Mouse (Mus musculus) hindbrain, embryonic 12.5 days (tissue): ENCODE measurements at regions not wholly inside any gene's neighbourhood (a gene's known extent, or its start where the extent isn't known, plus 50 kb on each side); places are given as distances from the start of the nearest gene placed in this dataset.
A peak's percentile ranks its signal among the peaks of the same experiment; 100 is the strongest.

Source experiments
- ATAC-seq: fragments of 200-750 bp; cut with Nextera tagmentation; 2 replicates; pipeline ENCODE4 v1.8.0; 2017; ENCODE audit warnings: moderate TSS enrichment; ENCODE audit not compliant: low FRiP score
- H3K27ac ChIP-seq: fragments of 300-500 bp; sonication (generic); 2 replicates; pipeline ENCODE4 v1.5.1; 2016; ENCODE audit warnings: mild to moderate bottlenecking
- H3K27me3 ChIP-seq: fragments of 300-500 bp; sonication (generic); 2 replicates; pipeline ENCODE4 v1.6.1; 2016; ENCODE audit warnings: mild to moderate bottlenecking
- H3K36me3 ChIP-seq: fragments of 300-500 bp; sonication (generic); 2 replicates; pipeline ENCODE4 v1.6.1; 2016; ENCODE audit warnings: mild to moderate bottlenecking
- H3K4me1 ChIP-seq: fragments of 300-500 bp; sonication (generic); 2 replicates; pipeline ENCODE4 v1.6.1; 2016
- H3K4me2 ChIP-seq: fragments of 300-500 bp; sonication (generic); replicated peaks from 2 replicates; pipeline ENCODE4 v1.6.1; 2016; ENCODE audit warnings: mild to moderate bottlenecking
- H3K4me3 ChIP-seq: fragments of 300-500 bp; sonication (generic); 2 replicates; pipeline ENCODE4 v1.5.1; 2016; ENCODE audit warnings: mild to moderate bottlenecking
- H3K9ac ChIP-seq: fragments of 300-500 bp; sonication (generic); 2 replicates; pipeline ENCODE4 v1.6.1; 2016; ENCODE audit warnings: mild to moderate bottlenecking, moderate library complexity
- H3K9me3 ChIP-seq: fragments of 300-500 bp; sonication (generic); replicated peaks from 2 replicates; pipeline ENCODE4 v1.6.1; 2016; ENCODE audit warnings: mild to moderate bottlenecking
- WGBS: fragments of 180-500 bp; shearing (Covaris S2); methylation state at CpG from one replicate; pipeline ENCODE4 v1.1.7; 2016; 5-methylcytosine and 5-hydroxymethylcytosine counted together

GRCm38 (mm10) chr4:54552864-54553618 lies 391.8 kb upstream of the Zfp462 start:
- no peaks in the 10 kb centered on the region for H3K36me3 ChIP-seq
- no peak overlapping the region for H3K27ac ChIP-seq
- H3K27me3 ChIP-seq, result no peaks in the 10 kb centered on the region
- H3K9ac ChIP-seq, result no peak overlapping the region
- 85% methylated on average over 7 of the region's 7 CpGs for WGBS
- H3K4me1 ChIP-seq, result no peaks in the 10 kb centered on the region
- no peak overlapping the region for H3K4me3 ChIP-seq
- ATAC-seq, result no peak
- no peaks in the 10 kb centered on the region for H3K9me3 ChIP-seq
- no peak overlapping the region for H3K4me2 ChIP-seq

GRCm38 (mm10) chr4:54563075-54563474 lies 381.8 kb upstream of the Zfp462 start:
- 93% methylated on average over 1 of the region's 1 CpGs for WGBS
- H3K27ac ChIP-seq, result no peak overlapping the region
- no peak overlapping the region for H3K9ac ChIP-seq
- no peaks in the 10 kb centered on the region for H3K27me3 ChIP-seq
- H3K9me3 ChIP-seq, result no peaks in the 10 kb centered on the region
- H3K36me3 ChIP-seq, result no peaks in the 10 kb centered on the region
- no peaks in the 10 kb centered on the region for H3K4me1 ChIP-seq
- no peak for ATAC-seq
- no peak overlapping the region for H3K4me2 ChIP-seq
- no peak overlapping the region for H3K4me3 ChIP-seq

- no peak overlapping the region for H3K9ac ChIP-seq
- no peak overlapping the region for H3K4me3 ChIP-seq
- H3K27ac ChIP-seq, result no peak overlapping the region
- ATAC-seq, result no peak
- H3K4me2 ChIP-seq, result no peak overlapping the region
- no peaks in the 10 kb centered on the region for H3K27me3 ChIP-seq
- H3K9me3 ChIP-seq, result no peaks in the 10 kb centered on the region; the same call in 1 of the 2 replicates
- no peaks in the 10 kb centered on the region for H3K36me3 ChIP-seq
- no peaks in the 10 kb centered on the region for H3K4me1 ChIP-seq
Observed at GRCm38 (mm10) chr4:54573185-54573584, 371.7 kb upstream of the Zfp462 start.

- 81% methylated on average over 6 of the region's 6 CpGs for WGBS
- H3K4me3 ChIP-seq, result no peak overlapping the region
- H3K4me1 ChIP-seq, result no peaks in the 10 kb centered on the region
- H3K4me2 ChIP-seq, result no peak overlapping the region
- no peak for ATAC-seq
- no peaks in the 10 kb centered on the region for H3K36me3 ChIP-seq
- H3K9me3 ChIP-seq, result no peaks in the 10 kb centered on the region
- no peak overlapping the region for H3K27ac ChIP-seq
- no peak overlapping the region for H3K9ac ChIP-seq
- no peaks in the 10 kb centered on the region for H3K27me3 ChIP-seq
Observed at GRCm38 (mm10) chr4:54587197-54587596, 357.7 kb upstream of the Zfp462 start.

- Histone ChIP-seq H3K4me1 (no peaks in the 10 kb centered on the region), H3K27ac (no peak overlapping the region), H3K4me2 (no peak overlapping the region), H3K4me3 (no peak overlapping the region), H3K27me3 (no peaks in the 10 kb centered on the region), H3K9me3 (no peaks in the 10 kb centered on the region), H3K36me3 (no peaks in the 10 kb centered on the region), H3K9ac (no peak overlapping the region)
- no peak for ATAC-seq
- WGBS, result 90% methylated on average over 6 of the region's 6 CpGs
Observed at GRCm38 (mm10) chr4:54588704-54589103, 356.1 kb upstream of the Zfp462 start.

GRCm38 (mm10) chr4:54601671-54602512 lies 343.0 kb upstream of the Zfp462 start:
- H3K27ac ChIP-seq, result peak overlapping the region; percentile 83
- peaks cover 9% of the 10 kb centered on the region for H3K4me1 ChIP-seq
- H3K4me2 ChIP-seq, result no peak overlapping the region
- no peaks in the 10 kb centered on the region for H3K9me3 ChIP-seq
- H3K4me3 ChIP-seq, result no peak overlapping the region
- 40% methylated on average over 15 of the region's 15 CpGs for WGBS
- no peaks in the 10 kb centered on the region for H3K36me3 ChIP-seq
- no peak overlapping the region for H3K9ac ChIP-seq
- no peaks in the 10 kb centered on the region for H3K27me3 ChIP-seq
- peak; percentile 85 for ATAC-seq

- no peaks in the 10 kb centered on the region for H3K9me3 ChIP-seq
- 82% methylated on average over 6 of the region's 6 CpGs for WGBS
- ATAC-seq, result no peak
- H3K4me1 ChIP-seq, result peaks cover 9% of the 10 kb centered on the region
- H3K4me2 ChIP-seq, result no peak overlapping the region
- H3K27me3 ChIP-seq, result no peaks in the 10 kb centered on the region
- H3K9ac ChIP-seq, result no peak overlapping the region
- H3K4me3 ChIP-seq, result no peak overlapping the region
- no peaks in the 10 kb centered on the region for H3K36me3 ChIP-seq
- peak overlapping the region; percentile 83 for H3K27ac ChIP-seq
Observed at GRCm38 (mm10) chr4:54602513-54603205, 342.2 kb upstream of the Zfp462 start.

- H3K9ac ChIP-seq, result no peak overlapping the region
- no peak overlapping the region for H3K4me3 ChIP-seq
- H3K4me1 ChIP-seq, result peaks cover 16% of the 10 kb centered on the region
- peaks cover 5% of the 10 kb centered on the region; the same call in 1 of the 2 replicates for H3K9me3 ChIP-seq
- H3K4me2 ChIP-seq, result no peak overlapping the region
- H3K36me3 ChIP-seq, result no peaks in the 10 kb centered on the region
- H3K27ac ChIP-seq, result no peak overlapping the region
- no peaks in the 10 kb centered on the region for H3K27me3 ChIP-seq
- ATAC-seq, result no peak
- WGBS, result 68% methylated on average over 5 of the region's 5 CpGs
Observed at GRCm38 (mm10) chr4:54610101-54610500, 334.7 kb upstream of the Zfp462 start.

GRCm38 (mm10) chr4:54611990-54612980 lies 332.6 kb upstream of the Zfp462 start:
- Histone ChIP-seq H3K9me3 (peaks cover 5% of the 10 kb centered on the region; the same call in 1 of the 2 replicates), H3K36me3 (no peaks in the 10 kb centered on the region), H3K4me1 (peaks cover 16% of the 10 kb centered on the region), H3K27me3 (no peaks in the 10 kb centered on the region), H3K27ac (peak overlapping the region; percentile 70), H3K4me3 (no peak overlapping the region), H3K4me2 (no peak overlapping the region), H3K9ac (no peak overlapping the region)
- ATAC-seq, result peak; percentile 72
- 21% methylated on average over 7 of the region's 7 CpGs for WGBS

- Histone ChIP-seq H3K27ac (peak overlapping the region; percentile 40; the same call in 1 of the 2 replicates), H3K36me3 (no peaks in the 10 kb centered on the region), H3K4me3 (no peak overlapping the region), H3K4me2 (no peak overlapping the region), H3K9ac (no peak overlapping the region), H3K9me3 (peaks cover 5% of the 10 kb centered on the region; the same call in 1 of the 2 replicates), H3K4me1 (peaks cover 16% of the 10 kb centered on the region), H3K27me3 (no peaks in the 10 kb centered on the region)
- no peak for ATAC-seq
- WGBS, result 21% methylated on average over 3 of the region's 3 CpGs
Observed at GRCm38 (mm10) chr4:54613076-54613475, 331.8 kb upstream of the Zfp462 start.

GRCm38 (mm10) chr4:54613611-54614010 lies 331.2 kb upstream of the Zfp462 start:
- Histone ChIP-seq H3K36me3 (no peaks in the 10 kb centered on the region), H3K4me2 (no peak overlapping the region), H3K9ac (no peak overlapping the region), H3K4me3 (no peak overlapping the region), H3K27ac (no peak overlapping the region), H3K4me1 (peaks cover 16% of the 10 kb centered on the region), H3K9me3 (peaks cover 5% of the 10 kb centered on the region; the same call in 1 of the 2 replicates), H3K27me3 (no peaks in the 10 kb centered on the region)
- WGBS, result 15% methylated on average over 2 of the region's 2 CpGs
- no peak for ATAC-seq
